Mouse (Mus musculus) embryonic facial prominence, embryonic 12.5 days (tissue): ENCODE measurements around the gene Angptl2. TPM values are rescaled to one million over a fixed set of nuclear protein-coding genes. Genes with fewer than 3 reads are reported as not detected.

Source experiments
- ATAC-seq: fragments of 200-750 bp; cut with Nextera tagmentation; 2 replicates; pipeline ENCODE4 v1.8.0; 2017; ENCODE audit not compliant: insufficient number of reproducible peaks, insufficient read depth, low FRiP score, low TSS enrichment
- H3K27ac ChIP-seq: fragments of 300-500 bp; sonication (generic); 2 replicates; pipeline ENCODE4 v1.5.1; 2016; ENCODE audit warnings: mild to moderate bottlenecking
- H3K27me3 ChIP-seq: fragments of 300-500 bp; sonication (generic); 2 replicates; pipeline ENCODE4 v1.6.1; 2016; ENCODE audit warnings: mild to moderate bottlenecking, moderate library complexity
- H3K36me3 ChIP-seq: fragments of 300-500 bp; sonication (generic); 2 replicates; pipeline ENCODE4 v1.6.1; 2016; ENCODE audit warnings: mild to moderate bottlenecking
- H3K4me1 ChIP-seq: fragments of 300-500 bp; sonication (generic); 2 replicates; pipeline ENCODE4 v1.6.1; 2016
- H3K4me2 ChIP-seq: fragments of 300-500 bp; sonication (generic); replicated peaks from 2 replicates; pipeline ENCODE4 v1.6.1; 2016; ENCODE audit warnings: mild to moderate bottlenecking, moderate library complexity
- H3K4me3 ChIP-seq: fragments of 300-500 bp; sonication (generic); 2 replicates; pipeline ENCODE4 v1.5.1; 2016; ENCODE audit warnings: mild to moderate bottlenecking
- H3K9ac ChIP-seq: fragments of 300-500 bp; sonication (generic); 2 replicates; pipeline ENCODE4 v1.6.1; 2016; ENCODE audit warnings: mild to moderate bottlenecking, moderate library complexity
- H3K9me3 ChIP-seq: fragments of 300-500 bp; sonication (generic); 2 replicates; pipeline ENCODE4 v1.6.1; 2016; ENCODE audit warnings: mild to moderate bottlenecking, moderate library complexity
- WGBS: fragments of 180-500 bp; shearing (Covaris S2); methylation state at CpG from one replicate; pipeline ENCODE4 v1.1.7; 2016; 5-methylcytosine and 5-hydroxymethylcytosine counted together
- polyA plus RNA-seq: library from polyadenylated mRNA; unstranded; fragments of >200 nt; fragmentation: Nextera tagmentation; extraction: Ambion mirVana; gene quantifications from 2 replicates; pipeline ENCODE4 v1.2.1, GENCODE M21; 2016

Gene Angptl2
- polyA plus RNA-seq, 1 experiment from 2014 or later: 43.9 TPM

GRCm38 (mm10) chr2:33256769-33257537, 41.1 kb downstream of the Angptl2 start:
- no peak for ATAC-seq
- Histone ChIP-seq H3K27ac (no peak overlapping the region), H3K4me3 (no peak overlapping the region), H3K36me3 (no peaks in the 10 kb centered on the region), H3K4me2 (no peak overlapping the region), H3K9ac (no peak overlapping the region), H3K9me3 (no peaks in the 10 kb centered on the region), H3K27me3 (no peaks in the 10 kb centered on the region), H3K4me1 (peaks cover 10% of the 10 kb centered on the region; the same call in 1 of the 2 replicates)
- WGBS: 85% methylated on average over 3 of the region's 3 CpGs

GRCm38 (mm10) chr2:33260772-33261171, 44.9 kb downstream of the Angptl2 start:
- Histone ChIP-seq H3K36me3 (no peaks in the 10 kb centered on the region), H3K27ac (no peak overlapping the region), H3K4me2 (no peak overlapping the region), H3K4me3 (no peak overlapping the region), H3K9ac (no peak overlapping the region), H3K27me3 (no peaks in the 10 kb centered on the region), H3K9me3 (no peaks in the 10 kb centered on the region), H3K4me1 (peaks cover 3% of the 10 kb centered on the region; the same call in 1 of the 2 replicates)
- 87% methylated on average over 8 of the region's 8 CpGs for WGBS
- ATAC-seq: no peak

GRCm38 (mm10) chr2:33261475-33261874, 45.6 kb downstream of the Angptl2 start:
- Histone ChIP-seq H3K4me1 (peaks cover 3% of the 10 kb centered on the region; the same call in 1 of the 2 replicates), H3K4me2 (no peak overlapping the region), H3K36me3 (no peaks in the 10 kb centered on the region), H3K9me3 (no peaks in the 10 kb centered on the region), H3K27ac (no peak overlapping the region), H3K27me3 (no peaks in the 10 kb centered on the region), H3K4me3 (no peak overlapping the region), H3K9ac (no peak overlapping the region)
- 81% methylated on average over 3 of the region's 3 CpGs for WGBS
- ATAC-seq: no peak

- H3K9me3 ChIP-seq: no peaks in the 10 kb centered on the region
- H3K27me3 ChIP-seq: no peaks in the 10 kb centered on the region
- WGBS: 50% methylated on average over 3 of the region's 3 CpGs
- H3K36me3 ChIP-seq: no peaks in the 10 kb centered on the region
- H3K4me1 ChIP-seq: peaks cover 3% of the 10 kb centered on the region; the same call in 1 of the 2 replicates
- no peak overlapping the region for H3K27ac ChIP-seq
- H3K4me3 ChIP-seq: no peak overlapping the region
- H3K4me2 ChIP-seq: no peak overlapping the region
- no peak for ATAC-seq
- no peak overlapping the region for H3K9ac ChIP-seq
Measured at GRCm38 (mm10) chr2:33265793-33266192, 49.9 kb downstream of the Angptl2 start.

- no peak for ATAC-seq
- H3K9me3 ChIP-seq: no peaks in the 10 kb centered on the region
- WGBS: 81% methylated on average over 1 of the region's 1 CpGs
Measured at GRCm38 (mm10) chr2:33267075-33267474, 51.2 kb downstream of the Angptl2 start.

GRCm38 (mm10) chr2:33268384-33269131, 52.7 kb downstream of the Angptl2 start:
- Histone ChIP-seq H3K4me3 (no peak overlapping the region), H3K9ac (no peak overlapping the region), H3K9me3 (no peaks in the 10 kb centered on the region), H3K4me1 (peaks cover 3% of the 10 kb centered on the region; the same call in 1 of the 2 replicates), H3K36me3 (no peaks in the 10 kb centered on the region), H3K27me3 (no peaks in the 10 kb centered on the region), H3K27ac (no peak overlapping the region), H3K4me2 (no peak overlapping the region)
- ATAC-seq: no peak
- WGBS: 72% methylated on average over 6 of the region's 6 CpGs

More at GRCm38 (mm10) chr2:33267075-33267474, 51.2 kb downstream of the Angptl2 start:
- Histone ChIP-seq H3K9ac (no peak overlapping the region), H3K4me2 (no peak overlapping the region), H3K4me1 (peaks cover 3% of the 10 kb centered on the region; the same call in 1 of the 2 replicates), H3K27me3 (no peaks in the 10 kb centered on the region), H3K36me3 (no peaks in the 10 kb centered on the region), H3K4me3 (no peak overlapping the region), H3K27ac (no peak overlapping the region)

- peaks cover 3% of the 10 kb centered on the region; the same call in 1 of the 2 replicates for H3K4me1 ChIP-seq
- H3K36me3 ChIP-seq: no peaks in the 10 kb centered on the region
- no peak overlapping the region for H3K4me3 ChIP-seq
- H3K4me2 ChIP-seq: no peak overlapping the region
- H3K9me3 ChIP-seq: no peaks in the 10 kb centered on the region
- 87% methylated on average over 2 of the region's 2 CpGs for WGBS
- H3K27ac ChIP-seq: no peak overlapping the region
- no peak for ATAC-seq
- H3K27me3 ChIP-seq: no peaks in the 10 kb centered on the region
- no peak overlapping the region for H3K9ac ChIP-seq
Measured at GRCm38 (mm10) chr2:33269132-33269493, 53.2 kb downstream of the Angptl2 start.

- Histone ChIP-seq H3K4me2 (no peak overlapping the region), H3K4me1 (peaks cover 4% of the 10 kb centered on the region), H3K36me3 (no peaks in the 10 kb centered on the region), H3K27me3 (no peaks in the 10 kb centered on the region), H3K27ac (no peak overlapping the region), H3K4me3 (no peak overlapping the region), H3K9me3 (no peaks in the 10 kb centered on the region), H3K9ac (no peak overlapping the region)
- WGBS: 93% methylated on average over 2 of the region's 2 CpGs
- ATAC-seq: no peak
Measured at GRCm38 (mm10) chr2:33270569-33270968, 54.7 kb downstream of the Angptl2 start.

- Histone ChIP-seq H3K36me3 (no peaks in the 10 kb centered on the region), H3K9ac (no peak overlapping the region), H3K4me2 (no peak overlapping the region), H3K9me3 (no peaks in the 10 kb centered on the region), H3K27ac (no peak overlapping the region), H3K27me3 (no peaks in the 10 kb centered on the region), H3K4me1 (peaks cover 4% of the 10 kb centered on the region; the same call in 1 of the 2 replicates), H3K4me3 (no peak overlapping the region)
- 78% methylated on average over 1 of the region's 1 CpGs for WGBS
- ATAC-seq: no peak
Measured at GRCm38 (mm10) chr2:33271511-33271910, 55.6 kb downstream of the Angptl2 start.

GRCm38 (mm10) chr2:33272665-33273439, 57.0 kb downstream of the Angptl2 start:
- 76% methylated on average over 4 of the region's 4 CpGs for WGBS
- H3K4me3 ChIP-seq: no peak overlapping the region
- no peak for ATAC-seq
- no peaks in the 10 kb centered on the region for H3K27me3 ChIP-seq
- no peak overlapping the region for H3K9ac ChIP-seq
- H3K4me1 ChIP-seq: peaks cover 4% of the 10 kb centered on the region; the same call in 1 of the 2 replicates
- H3K36me3 ChIP-seq: no peaks in the 10 kb centered on the region
- H3K27ac ChIP-seq: no peak overlapping the region
- no peaks in the 10 kb centered on the region for H3K9me3 ChIP-seq
- no peak overlapping the region for H3K4me2 ChIP-seq

GRCm38 (mm10) chr2:33274719-33275490, 59.0 kb downstream of the Angptl2 start:
- Histone ChIP-seq H3K4me1 (peaks cover 4% of the 10 kb centered on the region; the same call in 1 of the 2 replicates), H3K4me2 (no peak overlapping the region), H3K36me3 (no peaks in the 10 kb centered on the region), H3K9ac (no peak overlapping the region), H3K27me3 (no peaks in the 10 kb centered on the region), H3K4me3 (no peak overlapping the region), H3K9me3 (no peaks in the 10 kb centered on the region), H3K27ac (no peak overlapping the region)
- no peak for ATAC-seq
- 90% methylated on average over 12 of the region's 12 CpGs for WGBS
